Mouse (Mus musculus): ENCODE results near the gene Duox2. TPM values are rescaled to one million over a fixed set of nuclear protein-coding genes. Genes with fewer than 3 reads are reported as not detected.

Duox2 gene
- total RNA-seq, 2 experiments from 2014 or later = 0.34 to 0.45 TPM

DNA sequence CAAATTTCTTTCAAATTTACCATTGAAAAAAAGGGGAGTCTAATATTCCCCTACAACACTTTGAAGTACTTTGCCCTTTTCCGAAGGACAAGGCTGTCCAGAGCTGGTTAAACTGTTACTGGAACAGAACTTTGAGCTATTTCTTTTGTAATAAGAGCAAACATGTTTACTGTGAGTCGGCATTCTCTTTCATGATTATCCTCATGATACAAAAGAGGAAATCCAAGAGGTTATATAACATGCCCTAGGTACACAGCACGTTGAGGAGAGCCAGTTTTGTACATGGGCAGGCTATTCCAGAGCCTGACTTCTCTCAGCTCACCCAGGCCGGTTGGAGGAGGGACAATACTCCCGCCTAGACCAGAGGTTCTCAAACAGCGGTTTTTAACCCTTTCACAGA, 56.3 kb downstream of the Duox2 start:
- no peak for DNase-seq
- intact Hi-C loops (cut with DNase I) = loop anchor here (5.0 kb wide), 2 partner anchors 60 to 175 kb away; no protein-coding TSS in a partner anchor

DNA sequence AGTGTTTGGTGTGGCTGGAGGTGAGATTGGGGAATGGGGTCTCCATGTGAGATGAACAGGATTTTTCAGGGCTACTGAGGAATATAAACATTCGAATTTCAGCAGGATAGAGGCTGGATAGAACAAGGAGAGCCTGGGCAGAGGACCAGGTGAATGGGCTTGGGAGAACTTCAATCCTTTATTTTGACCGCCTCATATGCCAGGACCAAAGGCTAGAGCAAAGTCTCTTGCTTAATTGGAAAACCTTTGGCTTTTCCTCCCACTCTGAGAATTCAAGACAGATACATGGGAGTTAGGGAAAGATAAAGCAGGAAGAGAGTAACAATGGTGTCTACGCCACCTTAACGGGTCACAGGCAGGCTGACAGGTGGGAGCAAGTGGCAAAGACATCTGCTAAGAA, 57.0 kb downstream of the Duox2 start:
- DNase-seq = no peak
- intact Hi-C loops (cut with DNase I) = loop anchor here (5.0 kb wide), 2 partner anchors 61 to 174 kb away; no protein-coding TSS in a partner anchor

- intact Hi-C loops (cut with DNase I) = loop anchor here (5.0 kb wide), 2 partner anchors 62 to 173 kb away; no protein-coding TSS in a partner anchor
Measured at GRCm38 (mm10) chr2:122240735-122241134, 57.5 kb downstream of the Duox2 start.

DNA sequence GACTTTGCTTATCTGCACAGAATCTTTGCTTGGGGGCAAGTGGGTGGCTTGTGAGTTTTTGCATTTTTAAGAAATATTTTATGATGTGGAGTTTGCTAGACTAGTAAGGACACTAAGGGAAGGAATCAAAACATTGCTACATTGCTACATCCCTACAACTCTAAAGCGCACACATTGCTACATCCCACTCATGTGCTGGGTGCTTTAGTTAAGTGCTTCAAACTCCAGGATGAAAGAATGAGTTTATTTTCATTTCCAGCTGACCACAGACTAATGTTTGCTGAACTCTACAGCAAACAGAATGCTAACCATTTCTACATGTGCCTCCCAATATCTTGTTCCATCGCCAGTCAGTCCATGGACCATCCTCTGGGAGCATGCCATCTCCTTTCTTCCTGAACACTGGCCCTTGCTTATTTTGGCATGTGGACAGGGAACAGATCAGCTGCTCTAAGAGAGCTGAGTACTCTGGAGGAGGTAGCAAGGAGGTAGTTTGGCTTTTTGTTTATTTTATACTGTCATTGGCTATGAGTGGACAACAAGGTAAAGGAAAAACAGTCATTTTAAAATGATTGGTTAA, 60.3 kb downstream of the Duox2 start:
- no peak for DNase-seq
- intact Hi-C loops (cut with DNase I) = no loop called here

More at GRCm38 (mm10) chr2:122240735-122241134, 57.5 kb downstream of the Duox2 start:
- DNase-seq = no peak

- intact Hi-C loops (cut with DNase I) = no loop called here
- DNase-seq = peak; percentile 9 to 22
Measured at GRCm38 (mm10) chr2:122236321-122236720, 61.9 kb downstream of the Duox2 start.

GRCm38 (mm10) chr2:122235425-122235824, 62.8 kb downstream of the Duox2 start:
- peak in 1 of 2 experiments; percentile 9 for DNase-seq
- intact Hi-C loops (cut with DNase I) = no loop called here

DNA sequence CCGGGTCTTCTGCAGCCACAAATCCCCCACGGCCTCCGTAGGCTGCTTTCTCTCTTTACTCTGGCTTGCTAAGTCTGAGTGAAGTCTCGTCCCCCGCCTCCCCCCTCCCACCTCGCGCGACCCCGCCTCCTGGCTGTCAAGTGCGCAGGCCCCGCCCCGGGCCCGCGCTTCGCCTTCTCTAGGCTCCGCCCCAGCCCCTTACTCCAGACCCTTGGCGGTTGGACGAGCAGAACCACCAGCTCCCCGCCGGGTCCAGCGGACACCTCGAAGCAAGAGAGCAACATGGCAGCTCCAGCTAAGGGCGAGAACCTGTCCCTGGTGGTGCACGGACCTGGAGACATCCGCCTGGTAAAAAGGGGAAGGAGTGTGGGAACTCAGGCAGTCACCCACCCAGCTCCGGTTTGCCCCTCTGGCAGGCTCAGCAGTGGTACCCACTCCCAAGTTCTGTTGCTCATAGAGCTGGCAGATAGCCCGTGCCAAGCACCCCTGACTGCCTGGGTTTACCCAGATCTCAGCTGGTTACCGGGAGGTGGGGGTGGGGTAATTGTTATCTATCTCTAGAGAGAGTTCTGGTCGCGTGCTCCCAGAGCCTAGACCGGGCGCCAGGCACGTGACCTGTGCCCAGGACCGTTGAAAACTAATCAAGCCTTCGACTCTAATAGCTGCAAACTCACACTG, 63.5 kb downstream of the Duox2 start, which contains the start of gene Sord:
TSS of gene Sord (plus strand) at position 139 of the 678 bp plus-strand sequence.
- intact Hi-C loops (cut with DNase I) = no loop called here
- DNase-seq = peak; percentile 81 to 85

DNA sequence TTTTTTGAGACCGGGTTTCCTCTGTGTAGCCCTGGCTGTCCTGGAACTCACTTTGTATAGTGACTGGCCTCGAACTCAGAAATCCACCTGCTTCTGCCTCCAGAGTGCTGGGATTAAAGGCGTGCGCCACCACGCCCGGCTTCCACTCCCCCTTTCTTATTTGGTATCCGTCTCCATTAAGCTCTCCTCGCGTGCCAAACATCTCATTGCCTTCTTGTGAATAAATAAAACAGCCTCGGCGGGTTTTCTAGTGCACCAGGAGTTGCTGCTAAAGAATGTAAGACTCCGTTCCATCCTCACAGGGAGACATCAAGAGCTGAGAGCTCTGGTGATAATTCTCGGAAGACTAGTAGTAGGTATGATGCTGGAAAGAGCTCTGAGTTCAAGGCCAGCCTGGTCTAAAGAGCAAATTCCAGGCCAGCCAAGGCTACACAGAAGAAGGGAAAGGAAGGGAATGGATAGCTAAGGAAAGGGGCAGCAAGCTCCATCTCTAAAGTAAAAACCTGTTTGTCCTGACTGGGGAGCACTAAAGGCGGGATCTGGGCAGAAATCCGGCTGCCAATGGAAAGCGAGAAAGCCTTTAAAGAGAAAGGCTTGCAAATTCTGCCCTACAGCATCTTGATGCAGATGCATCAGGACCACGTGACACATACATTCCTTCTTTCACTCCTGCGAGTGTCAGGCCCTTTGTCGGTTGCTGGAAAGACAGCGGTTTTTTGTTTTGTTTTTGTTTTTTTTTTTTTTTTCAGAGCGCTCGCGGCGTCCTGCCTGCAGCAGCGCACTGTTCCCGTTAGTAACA, 64.3 kb downstream of the Duox2 start:
- peak; percentile 38 to 54 for DNase-seq
- intact Hi-C loops (cut with DNase I) = no loop called here

- DNase-seq = no peak
Measured at GRCm38 (mm10) chr2:122233341-122233740, 64.9 kb downstream of the Duox2 start.

DNA sequence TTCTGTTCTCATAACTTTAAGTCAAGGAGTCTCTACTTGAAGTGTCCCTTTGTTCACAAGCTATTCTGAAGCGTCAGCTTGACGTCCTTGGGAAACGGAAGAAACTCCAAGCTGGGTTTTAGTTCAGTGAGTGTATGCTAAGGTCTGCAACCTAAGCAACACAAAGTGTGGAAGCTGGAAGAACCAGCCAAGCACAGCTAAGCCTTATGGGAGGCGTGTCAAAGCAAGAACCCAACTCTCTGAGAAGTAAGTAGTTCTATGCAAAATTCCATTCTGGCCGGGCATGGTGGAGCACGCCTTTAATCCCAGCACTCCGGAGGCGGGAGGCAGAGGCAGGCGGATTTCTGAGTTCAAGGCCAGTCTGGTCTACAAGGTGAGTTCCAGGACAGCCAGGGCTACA, 66.6 kb downstream of the Duox2 start:
- no peak for DNase-seq
- intact Hi-C loops (cut with DNase I) = no loop called here

More at GRCm38 (mm10) chr2:122233341-122233740, 64.9 kb downstream of the Duox2 start:
- intact Hi-C loops (cut with DNase I) = no loop called here

DNA sequence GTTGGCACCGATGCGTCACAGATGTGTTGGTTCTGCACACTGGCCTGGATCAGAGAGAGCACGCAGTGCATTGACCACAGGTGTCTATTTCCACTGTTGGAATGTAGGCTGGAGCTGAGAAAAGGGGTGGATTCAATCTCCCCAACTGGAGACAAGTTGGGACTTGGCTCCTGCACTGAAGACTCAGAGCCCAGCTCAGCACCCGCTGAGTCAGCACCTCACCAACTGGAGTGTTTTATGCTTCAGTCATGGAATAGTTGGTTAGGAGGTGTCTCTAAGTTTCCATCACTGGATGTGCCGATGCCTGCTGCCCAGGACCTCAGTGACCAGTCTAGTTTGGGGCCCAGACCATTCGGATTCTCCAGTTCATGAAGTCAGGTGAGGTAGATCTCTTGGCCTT, 67.9 kb downstream of the Duox2 start:
- no peak for DNase-seq
- intact Hi-C loops (cut with DNase I) = no loop called here

Other genes starting within 250 kb of the Duox2 start
- 10 to 100 TPM; 12.1 to 12.2 TPM for gene Spg11, start 180.1 kb downstream of the Duox2 start, total RNA-seq (2021)
- 100 to 1,000 TPM; 130 to 134 TPM for gene B2m, start 150.8 kb downstream of the Duox2 start, total RNA-seq (2021)
- not detected for gene Trim69, start 137.7 kb downstream of the Duox2 start, total RNA-seq (2021)
- not detected for gene Patl2, start 112.3 kb downstream of the Duox2 start, total RNA-seq (2021)
- gene Terb2, start 112.2 kb downstream of the Duox2 start, total RNA-seq (2021) = not detected
- 100 to 1,000 TPM in 1 of 2 experiments, 10 to 100 TPM in 1; 88.5 to 113 TPM for gene Sord, start 63.7 kb downstream of the Duox2 start, total RNA-seq (2021)
- gene Duoxa2, start 451 bp upstream of the Duox2 start, total RNA-seq (2021) = not detected
- under 1 TPM; 0.27 to 0.45 TPM for gene Duoxa1, start 15.3 kb upstream of the Duox2 start, total RNA-seq (2021)
- under 1 TPM; 0.22 to 0.26 TPM for gene Duox1, start 17.2 kb upstream of the Duox2 start, total RNA-seq (2021)
- gene Shf, start 70.7 kb upstream of the Duox2 start, total RNA-seq (2021) = 1 to 10 TPM; 7.9 to 9.6 TPM
- 10 to 100 TPM; 23.0 to 32.1 TPM for gene Slc28a2, start 128.0 kb upstream of the Duox2 start, total RNA-seq (2021)
- under 1 TPM; 0.67 to 0.74 TPM for gene Gm14085, start 186.5 kb upstream of the Duox2 start, total RNA-seq (2021)